Mouse (Mus musculus): Measurements from ENCODE around the gene Cubn.

Cubn gene

GRCm38 (mm10) chr2:13407272-13407671 is 84.3 kb downstream of the Cubn start:
- DNase-seq, result no peak

GRCm38 (mm10) chr2:13404986-13405678 is 86.5 kb downstream of the Cubn start:
- no peak for DNase-seq

DNA sequence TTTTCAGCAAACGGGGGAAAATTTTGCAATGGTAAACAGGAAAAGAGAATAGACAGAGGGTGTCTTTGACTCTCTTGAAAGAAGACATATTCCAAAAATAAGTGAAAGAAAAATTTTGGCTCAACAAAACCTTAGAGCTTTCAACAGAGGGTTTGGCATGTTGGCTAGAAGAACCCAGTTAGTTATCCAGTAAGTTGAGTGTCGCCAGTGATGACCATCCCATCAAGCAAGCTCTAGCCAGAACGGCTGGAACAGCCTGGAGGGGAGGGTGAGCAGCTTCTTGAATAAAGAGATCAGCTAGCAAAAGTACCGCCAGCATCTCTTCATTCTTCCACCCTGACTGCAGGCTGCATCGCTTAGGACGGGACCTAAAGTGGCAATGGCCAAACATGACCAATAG is 90.8 kb downstream of the Cubn start:
- no peak for DNase-seq

DNA sequence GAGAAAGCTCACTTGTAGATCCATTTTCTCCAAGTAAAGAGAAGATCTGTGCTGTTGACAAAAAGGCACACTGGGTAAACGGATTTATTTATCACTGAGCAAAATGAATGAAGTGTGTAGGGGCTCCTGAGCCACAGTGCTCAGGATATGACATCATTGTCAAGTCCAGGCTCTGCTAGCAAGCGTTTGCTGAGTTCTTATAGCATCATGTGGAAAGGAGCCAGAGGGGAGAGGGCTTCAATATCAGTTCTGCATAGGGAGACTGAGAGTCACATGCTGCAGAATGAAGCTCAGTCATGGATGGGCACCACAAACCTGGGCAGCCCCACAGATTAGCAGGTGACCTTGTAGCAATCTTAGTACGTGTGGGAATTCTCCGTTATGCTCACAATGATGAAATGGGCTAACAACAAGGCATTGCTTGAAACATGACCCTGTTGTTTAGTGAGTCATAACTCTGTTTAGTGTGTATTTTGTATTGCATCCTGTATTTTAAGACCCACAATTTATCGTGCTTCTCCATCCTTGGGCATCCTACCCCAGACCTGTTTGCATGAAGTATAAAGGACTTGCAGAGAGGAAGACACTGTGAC is 92.0 kb downstream of the Cubn start:
- no peak for DNase-seq

DNA sequence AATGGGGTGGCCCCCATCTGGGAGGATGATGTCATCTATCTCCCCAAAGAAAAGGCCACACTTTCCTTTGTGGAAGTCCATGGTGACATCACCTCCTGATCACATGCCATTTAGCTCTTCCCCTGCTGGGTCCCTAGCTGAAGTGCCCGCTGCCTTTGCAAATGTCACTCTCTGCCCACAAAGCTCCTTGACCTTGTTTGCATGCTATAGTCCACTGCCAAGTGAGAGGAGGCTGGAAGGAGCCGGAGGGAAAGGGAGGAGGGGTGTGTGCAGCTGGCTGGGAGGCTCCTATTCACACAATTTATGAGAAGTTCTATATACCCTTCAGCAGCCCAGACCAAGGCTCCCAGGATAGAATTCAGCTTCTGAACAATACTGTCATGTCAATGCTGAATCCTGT is 92.7 kb downstream of the Cubn start:
- no peak for DNase-seq

DNA sequence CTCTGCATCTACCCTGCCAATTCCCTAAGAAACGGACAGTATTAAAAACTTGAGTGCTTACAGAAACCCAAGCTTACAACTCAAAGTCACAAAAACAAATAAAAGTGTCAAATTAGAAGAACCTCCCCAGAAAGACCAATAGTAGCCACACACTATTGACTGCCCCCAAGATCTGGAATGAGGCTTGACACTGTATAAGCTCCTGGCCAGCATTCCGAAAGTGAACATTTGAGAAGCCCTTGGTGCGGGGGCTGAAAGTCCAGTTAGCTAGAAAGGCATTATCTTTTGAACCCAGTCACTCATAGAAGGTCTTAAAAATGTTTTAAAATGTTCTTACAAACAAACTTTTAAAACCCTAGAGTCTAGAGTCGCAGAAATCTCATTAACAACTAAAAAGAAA is 93.1 kb downstream of the Cubn start:
- no peak for DNase-seq

- no peak for DNase-seq
Measured at GRCm38 (mm10) chr2:13396124-13396540, 95.5 kb downstream of the Cubn start.

DNA sequence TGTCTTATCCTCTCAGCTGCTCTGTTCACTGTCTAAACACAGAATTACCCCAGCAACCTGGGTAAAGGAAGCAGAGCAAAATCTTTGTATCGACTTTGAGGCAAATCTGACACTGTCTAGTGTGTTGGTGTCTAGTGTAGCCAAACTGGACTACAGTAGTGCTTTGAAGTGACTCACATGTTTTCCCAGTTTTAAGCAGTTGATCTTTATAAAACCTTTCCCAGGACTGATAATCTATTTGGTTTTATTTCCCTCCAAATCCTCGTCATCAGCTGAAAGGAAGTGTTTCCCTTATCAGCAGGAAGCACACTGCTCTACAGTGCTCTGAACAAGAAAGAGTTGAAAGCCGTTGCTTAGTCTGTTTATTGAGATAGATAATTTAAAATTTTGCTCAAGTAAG is 100.6 kb downstream of the Cubn start:
- DNase-seq, result no peak

- no peak for DNase-seq
Measured at GRCm38 (mm10) chr2:13386631-13387030, 105.0 kb downstream of the Cubn start.

- no peak for DNase-seq
Measured at GRCm38 (mm10) chr2:13385542-13386345, 105.9 kb downstream of the Cubn start.

GRCm38 (mm10) chr2:13384775-13385541 is 106.7 kb downstream of the Cubn start:
- DNase-seq, result no peak

DNA sequence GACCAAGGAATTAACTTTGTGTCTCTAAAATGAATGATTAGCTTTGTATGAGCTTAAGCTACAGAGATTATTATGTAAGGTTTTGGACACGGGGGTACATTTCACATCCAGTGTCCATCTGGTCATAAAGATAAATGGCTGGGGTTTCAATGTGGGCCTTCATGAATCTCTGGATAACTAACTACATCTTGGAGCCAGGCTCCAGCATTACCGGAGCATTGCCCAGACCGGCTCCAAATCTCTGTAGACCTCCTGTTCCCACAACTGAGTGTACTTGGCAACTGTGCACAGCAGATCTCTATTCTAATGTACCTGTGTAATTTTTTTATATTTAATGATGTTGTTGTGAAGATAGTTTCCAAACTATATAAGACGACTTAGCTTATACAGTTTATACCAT is 115.4 kb downstream of the Cubn start:
- no peak for DNase-seq

DNA sequence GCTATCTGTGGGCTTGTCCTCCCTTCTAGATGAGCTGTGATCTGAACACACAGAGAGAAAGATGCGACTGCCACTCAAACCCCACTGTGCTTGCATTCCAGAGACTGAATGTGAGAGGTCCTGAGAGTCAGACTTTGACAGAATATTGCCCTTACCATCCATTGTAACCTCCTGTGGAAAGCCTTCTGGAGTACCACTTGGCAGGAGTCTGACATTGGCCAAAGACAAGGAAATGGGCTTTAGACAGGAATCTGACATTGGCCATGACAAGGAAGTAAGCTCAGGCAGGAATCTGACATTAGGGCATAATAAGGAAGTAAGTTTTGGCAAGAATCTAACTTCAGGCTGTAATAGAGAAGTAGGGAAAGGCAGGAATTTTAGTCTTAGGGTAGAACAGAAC is 118.3 kb downstream of the Cubn start:
- no peak for DNase-seq

DNA sequence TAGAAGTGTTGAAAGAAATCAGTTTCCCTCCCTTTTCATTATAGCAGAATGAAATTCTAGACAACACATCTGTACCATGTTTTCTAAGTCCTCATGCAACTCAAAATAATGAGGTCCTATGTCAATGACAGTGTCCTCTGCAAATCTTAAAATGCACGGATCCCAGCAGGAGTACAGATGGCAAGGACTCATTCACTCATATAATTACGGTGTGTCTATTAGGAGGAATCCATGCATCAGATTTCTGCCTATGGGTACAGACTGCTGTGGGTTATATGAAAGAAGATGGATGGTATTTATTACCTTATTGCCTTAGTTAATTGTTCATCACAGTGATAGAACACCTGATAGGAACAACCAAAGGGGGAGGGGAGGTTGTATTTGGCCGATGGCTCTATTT is 118.8 kb downstream of the Cubn start:
- no peak for DNase-seq

GRCm38 (mm10) chr2:13372256-13372824 is 119.3 kb downstream of the Cubn start:
- DNase-seq, result no peak

- no peak for DNase-seq
Measured at GRCm38 (mm10) chr2:13371797-13372170, 119.8 kb downstream of the Cubn start.

- DNase-seq, result no peak
Measured at GRCm38 (mm10) chr2:13371072-13371796, 120.4 kb downstream of the Cubn start.

- no peak for DNase-seq
Measured at GRCm38 (mm10) chr2:13370556-13370955, 121.1 kb downstream of the Cubn start.

- no peak for DNase-seq
Measured at GRCm38 (mm10) chr2:13368517-13368916, 123.1 kb downstream of the Cubn start.

- DNase-seq, result no peak
Measured at GRCm38 (mm10) chr2:13357885-13358552, 133.6 kb downstream of the Cubn start.

DNA sequence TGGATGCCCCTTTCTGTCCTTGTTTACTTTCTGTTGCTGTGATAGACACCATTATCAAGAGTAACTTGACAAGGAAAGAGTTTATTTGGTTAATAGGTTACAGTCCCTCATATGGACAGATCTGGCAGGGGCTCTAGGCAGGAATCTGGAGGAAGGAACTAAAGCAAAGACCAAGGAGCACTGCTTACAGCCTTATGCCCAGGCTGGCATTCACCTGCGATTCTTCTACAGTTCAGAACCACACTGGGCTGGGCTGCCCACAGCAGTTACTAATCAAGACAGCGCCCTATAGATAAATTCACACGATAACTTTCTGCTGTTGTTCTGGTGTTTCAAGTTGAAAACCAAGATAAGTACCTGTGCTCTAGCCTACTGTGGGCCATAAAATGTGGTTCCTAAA is 138.8 kb downstream of the Cubn start:
- DNase-seq, result no peak
